Mouse (Mus musculus) thymus, adult 2 months (tissue): ENCODE data around the gene Rps17.

Experiments
- CTCF ChIP-seq: fragments of 200-500 bp; IDR thresholded peaks from 2 replicates; pipeline ENCODE4 v1.5.1; 2012; ENCODE audit warnings: mild to moderate bottlenecking, control low read depth, low read length, moderate library complexity, borderline replicate concordance; ENCODE audit not compliant: control insufficient read depth, poor library complexity, insufficient read depth; ENCODE audit errors: extremely low read depth
- POLR2A ChIP-seq: fragments of 200-500 bp; IDR thresholded peaks from 2 replicates; pipeline ENCODE4 v1.6.1; 2012; ENCODE audit warnings: mild to moderate bottlenecking, low read length, control low read depth, moderate library complexity; ENCODE audit not compliant: control insufficient read depth, poor library complexity, insufficient read depth; ENCODE audit errors: extremely low read depth

DNA sequence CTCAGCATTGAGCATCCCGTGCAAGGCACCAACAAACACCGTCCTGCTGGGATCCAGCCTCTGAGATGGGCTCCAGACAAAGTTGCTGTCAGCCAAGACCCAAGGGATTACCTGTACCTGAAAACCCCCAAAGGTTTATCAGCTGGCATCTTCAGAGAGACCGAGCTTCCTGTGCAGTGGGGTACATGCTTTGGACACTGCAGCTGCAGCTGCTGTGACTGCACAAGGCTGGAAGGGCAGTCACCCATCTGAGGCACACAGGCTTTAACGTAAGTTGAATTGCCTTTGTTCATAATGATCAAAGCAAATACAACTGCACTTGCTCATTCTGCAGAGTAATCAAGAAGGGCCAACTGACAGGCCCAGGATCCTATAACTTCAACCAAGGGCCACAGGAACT lies 6.8 kb upstream of the Rps17 start:
- TF ChIP-seq CTCF (no peak), POLR2A (no peak)
